Mouse (Mus musculus): Measurements from ENCODE around the gene Acbd6.

Acbd6 gene

DNA sequence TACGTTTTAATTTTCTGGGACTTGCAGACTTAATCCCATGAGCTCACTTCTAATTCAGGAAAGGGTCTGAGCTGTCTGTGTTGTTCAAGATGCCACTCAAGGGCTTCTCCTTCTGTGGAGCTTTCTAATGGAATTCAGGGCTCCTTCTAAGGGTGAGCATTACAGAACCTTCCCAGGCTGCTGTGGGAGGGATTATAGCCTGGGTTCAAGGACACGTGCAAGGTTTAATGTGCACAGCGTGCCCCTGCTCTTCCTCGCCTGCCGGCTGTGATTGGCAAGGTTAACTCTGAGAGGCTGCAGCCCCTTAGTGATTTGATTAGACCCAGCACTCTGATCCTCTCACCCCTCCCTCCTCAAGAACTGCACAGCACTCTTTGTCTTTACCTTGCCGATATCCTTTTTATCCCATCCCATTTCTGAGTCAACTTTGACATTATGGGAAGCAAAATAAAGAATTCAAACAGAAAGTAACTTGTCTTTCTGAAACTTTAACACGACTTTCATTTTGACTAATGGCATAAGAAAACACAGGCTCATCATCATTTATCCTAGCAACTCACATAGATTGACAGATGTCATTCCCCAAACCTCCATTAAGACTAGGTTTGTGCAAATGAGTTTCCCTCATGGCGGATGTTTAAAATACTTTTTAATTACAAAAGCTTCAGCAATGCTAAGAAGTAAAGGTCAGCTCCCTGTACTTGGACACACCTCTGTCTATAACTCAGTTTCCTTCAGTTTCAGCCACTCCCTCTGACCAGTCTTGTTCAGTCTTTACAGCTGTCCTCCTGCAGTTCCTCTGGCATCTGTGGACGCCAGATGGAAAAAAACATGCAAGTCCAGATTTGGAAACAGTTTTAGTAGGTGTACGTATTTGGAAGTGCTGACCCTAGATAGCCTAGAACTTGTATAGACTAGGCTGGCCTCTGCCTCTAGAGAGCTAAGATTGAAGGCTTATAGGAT lies 88.7 kb downstream of the Acbd6 start:
- DNase-seq (ENCODE audit: low read depth): peak; percentile 58

GRCm38 (mm10) chr1:155650121-155650846 lies 92.4 kb downstream of the Acbd6 start:
- no peak for DNase-seq (ENCODE audit: low read depth)

- no peak for DNase-seq (ENCODE audit: low read depth)
These were observed 97.0 kb downstream of the Acbd6 start for GRCm38 (mm10) chr1:155654961-155655360.

DNA sequence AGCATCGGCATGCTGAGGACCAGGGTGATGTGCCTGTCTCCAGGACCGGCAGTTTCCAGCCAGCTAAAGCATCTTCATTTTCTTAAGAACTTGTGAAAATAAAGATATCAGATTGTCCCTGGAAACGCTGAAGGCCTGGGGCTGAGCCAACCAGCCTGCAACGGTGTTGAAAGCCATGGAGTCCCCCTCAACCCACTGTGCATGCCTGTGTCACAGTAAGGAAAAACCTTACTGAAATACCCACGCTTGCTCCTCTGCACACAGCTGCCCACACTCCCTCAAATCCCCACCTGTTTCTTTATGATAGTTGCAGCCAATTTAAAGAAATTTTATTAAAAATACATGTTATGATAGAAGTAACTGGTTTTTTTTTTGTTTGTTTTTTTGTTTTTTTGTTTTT lies 98.4 kb downstream of the Acbd6 start:
- DNase-seq (ENCODE audit: low read depth): no peak

GRCm38 (mm10) chr1:155663994-155664393 lies 106.1 kb downstream of the Acbd6 start:
- no peak for DNase-seq (ENCODE audit: low read depth)

GRCm38 (mm10) chr1:155675570-155675969 lies 117.7 kb downstream of the Acbd6 start:
- no peak for DNase-seq (ENCODE audit: low read depth)

DNA sequence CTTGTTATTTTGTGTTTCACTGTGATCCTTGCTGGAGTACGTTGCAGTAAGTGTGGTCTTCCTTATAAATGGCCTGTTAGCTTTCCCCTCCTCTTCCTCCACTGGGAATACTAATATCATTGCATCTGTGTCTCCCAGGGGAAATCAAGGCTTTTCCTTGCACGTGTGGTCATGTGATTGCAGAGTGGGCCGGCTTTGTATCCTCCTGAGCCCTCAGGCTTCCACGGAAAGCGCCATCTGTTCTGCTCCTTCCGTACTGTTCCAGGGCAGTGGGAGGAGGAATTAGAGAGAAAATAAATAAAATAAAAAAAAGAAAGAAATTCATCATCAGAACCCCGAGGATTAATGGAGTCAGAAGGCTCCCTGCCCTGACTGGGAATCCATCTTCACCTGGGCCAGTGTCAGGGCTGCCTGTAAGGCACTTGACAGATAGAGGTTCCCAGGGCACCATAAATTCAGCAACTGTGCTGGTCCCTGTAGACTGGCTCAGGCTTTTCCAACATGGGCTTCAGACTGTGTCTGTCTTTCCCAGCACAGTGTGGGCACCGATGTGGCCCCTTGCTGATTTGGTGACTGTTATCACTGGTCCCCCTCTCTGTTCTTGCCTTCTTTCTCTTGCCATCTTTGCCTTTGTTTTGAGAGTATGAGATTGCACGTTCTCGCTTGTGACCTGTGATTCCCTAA lies 123.3 kb downstream of the Acbd6 start:
- DNase-seq (ENCODE audit: low read depth): no peak

DNA sequence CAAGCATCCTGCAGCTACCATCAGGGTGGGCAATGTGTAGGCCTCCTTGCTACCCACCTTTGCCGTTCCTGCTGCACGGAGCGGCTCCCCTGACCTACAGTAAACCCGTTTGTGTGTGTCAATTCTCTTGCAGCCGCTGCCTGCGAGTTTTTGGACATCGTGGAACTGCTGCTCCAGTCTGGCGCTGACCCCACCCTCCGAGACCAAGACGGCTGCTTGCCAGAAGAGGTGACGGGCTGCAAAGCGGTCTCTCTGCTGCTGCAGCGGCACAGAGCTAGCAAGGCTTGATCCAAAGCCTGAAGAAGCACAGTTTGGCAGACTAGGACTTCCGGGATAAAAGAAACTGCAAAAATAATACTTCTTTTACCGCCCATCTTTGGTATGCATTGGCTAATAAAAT lies 128.9 kb downstream of the Acbd6 start:
- DNase-seq (ENCODE audit: low read depth): no peak

DNA sequence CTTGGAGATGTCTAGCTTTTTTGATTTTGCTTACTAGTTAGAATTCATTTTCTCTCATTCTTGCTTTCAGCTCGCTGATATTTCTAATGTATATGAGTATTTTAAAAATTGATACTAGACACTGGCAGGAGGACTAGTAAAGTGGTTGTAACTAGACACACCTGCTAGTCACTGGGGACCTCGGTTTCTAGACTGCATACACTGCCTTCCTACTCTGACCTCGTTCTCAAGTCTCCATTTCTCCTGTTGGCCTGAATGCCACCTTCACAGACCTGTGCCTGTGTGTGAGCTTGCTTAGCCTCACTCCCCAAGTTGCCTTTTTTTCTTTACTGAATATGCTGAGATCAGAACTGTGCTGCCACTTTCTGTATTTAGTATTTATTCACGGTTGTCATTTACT lies 131.2 kb downstream of the Acbd6 start:
- DNase-seq (ENCODE audit: low read depth): no peak

- DNase-seq (ENCODE audit: low read depth): no peak
These were observed 131.6 kb downstream of the Acbd6 start for GRCm38 (mm10) chr1:155689558-155689957.

DNA sequence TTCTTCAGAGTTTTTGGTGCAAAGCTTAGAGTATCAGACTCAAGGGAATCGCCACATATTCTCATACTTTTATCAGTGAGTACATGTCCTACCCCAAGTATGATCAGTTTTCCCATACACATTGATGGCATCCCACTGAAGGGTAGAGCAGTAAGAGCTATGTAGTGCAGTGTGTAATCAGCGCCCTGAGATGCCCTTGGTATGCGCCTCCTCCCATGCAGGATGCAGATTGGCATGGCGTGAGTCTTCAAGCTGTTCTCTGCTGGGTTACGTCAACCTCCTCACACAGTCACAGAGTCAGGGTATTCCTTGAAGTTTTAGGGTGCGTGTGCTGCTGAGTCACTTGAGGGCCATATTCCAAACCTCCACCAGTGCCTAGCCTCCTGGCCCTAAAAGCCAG lies 134.3 kb downstream of the Acbd6 start:
- DNase-seq (ENCODE audit: low read depth): no peak

DNA sequence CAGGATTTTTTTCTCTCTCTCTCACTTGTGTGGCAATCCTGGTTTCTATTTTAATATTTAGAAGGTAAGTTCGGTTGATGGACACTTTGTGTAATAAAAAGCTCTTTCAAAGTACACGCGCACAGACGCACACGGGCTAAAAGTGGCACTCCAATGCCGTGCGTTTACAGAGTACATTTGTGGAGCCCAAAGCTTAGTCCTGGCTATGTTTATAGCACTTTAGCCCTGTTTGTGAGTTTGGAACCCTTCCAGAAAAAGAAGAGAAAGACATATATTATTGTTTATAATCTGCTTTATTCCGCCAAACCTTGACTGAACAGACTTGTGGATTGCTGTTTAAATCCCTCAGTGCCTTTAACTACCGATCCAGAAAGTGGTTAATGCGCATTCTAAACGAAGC lies 135.1 kb downstream of the Acbd6 start:
- DNase-seq (ENCODE audit: low read depth): no peak

- no peak for DNase-seq (ENCODE audit: low read depth)
These were observed 135.5 kb downstream of the Acbd6 start for GRCm38 (mm10) chr1:155693443-155693842.

- no peak for DNase-seq (ENCODE audit: low read depth)
These were observed 140.6 kb downstream of the Acbd6 start for GRCm38 (mm10) chr1:155698373-155699159.

- no peak for DNase-seq (ENCODE audit: low read depth)
These were observed 143.0 kb downstream of the Acbd6 start for GRCm38 (mm10) chr1:155700886-155701285.

GRCm38 (mm10) chr1:155703191-155703680 lies 145.3 kb downstream of the Acbd6 start:
- no peak for DNase-seq (ENCODE audit: low read depth)

GRCm38 (mm10) chr1:155704182-155704581 lies 146.3 kb downstream of the Acbd6 start:
- no peak for DNase-seq (ENCODE audit: low read depth)

DNA sequence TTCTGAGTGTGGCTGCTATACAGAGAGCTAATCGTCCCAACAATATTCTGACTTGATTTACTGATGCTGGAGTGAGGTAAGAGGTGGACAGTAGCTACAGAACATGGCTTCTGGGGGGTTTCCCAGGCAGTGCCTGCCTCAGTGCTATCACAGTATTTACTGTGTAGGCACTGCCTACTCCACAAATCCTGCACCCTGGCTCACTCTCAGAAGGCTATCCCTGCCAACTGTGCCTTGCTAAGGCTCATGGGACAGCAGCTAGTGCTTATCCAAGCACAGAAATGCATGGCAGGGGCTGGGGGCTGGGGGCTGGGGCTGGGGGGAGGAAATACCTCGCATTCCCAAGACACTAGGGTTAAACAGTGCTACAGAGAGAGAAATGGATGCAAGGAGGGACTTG lies 155.4 kb downstream of the Acbd6 start:
- DNase-seq (ENCODE audit: low read depth): no peak

- no peak for DNase-seq (ENCODE audit: low read depth)
These were observed 157.4 kb downstream of the Acbd6 start for GRCm38 (mm10) chr1:155715366-155715765.

GRCm38 (mm10) chr1:155717301-155717700 lies 159.4 kb downstream of the Acbd6 start:
- DNase-seq (ENCODE audit: low read depth): no peak

- no peak for DNase-seq (ENCODE audit: low read depth)
These were observed 160.9 kb downstream of the Acbd6 start for GRCm38 (mm10) chr1:155718851-155719250.

DNA sequence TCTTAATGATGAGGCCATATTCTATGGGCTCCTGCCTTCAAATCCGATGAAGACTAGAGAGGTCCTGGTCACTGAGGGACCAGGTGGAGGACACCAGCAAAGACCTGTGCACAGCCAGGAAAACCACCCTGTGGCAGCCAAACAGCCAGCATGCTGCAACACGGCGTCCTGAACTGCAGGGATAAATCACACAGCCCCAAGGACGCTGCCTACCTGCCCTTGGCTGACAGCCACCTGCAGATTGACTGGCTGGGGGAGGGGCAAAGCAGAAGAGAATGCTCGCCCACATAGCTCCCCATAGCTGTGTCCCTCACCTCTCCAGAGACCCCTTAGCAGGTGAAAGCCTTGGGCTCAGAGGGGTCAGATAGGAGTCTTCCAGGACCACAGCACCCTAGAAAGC lies 162.1 kb downstream of the Acbd6 start:
- DNase-seq (ENCODE audit: low read depth): no peak

All from induced T-regulatory cell, adult 2 months (primary cell).